Comparison of ENCODE assay signal across 17 mouse cellular contexts in the genomic region with DNA sequence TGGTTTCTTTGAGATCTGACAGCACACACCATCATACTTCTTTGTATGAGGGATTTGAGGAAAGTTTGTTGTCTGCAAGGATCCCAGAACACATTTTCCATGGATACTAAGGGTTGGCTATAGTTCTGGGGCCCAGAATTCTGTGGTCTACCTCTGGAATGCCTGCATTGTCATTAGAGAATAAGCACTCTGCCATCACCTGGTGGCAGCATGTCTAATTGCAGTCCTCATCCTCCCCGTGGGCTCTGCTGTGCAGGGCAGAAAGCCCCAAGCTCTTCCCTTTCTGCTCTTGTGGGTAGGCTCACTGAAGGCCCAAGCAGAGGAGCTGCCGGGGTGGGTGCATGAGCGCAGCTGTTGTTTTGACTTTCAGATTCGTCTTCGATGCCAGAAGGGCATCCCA. TPM values are rescaled to one million over a fixed set of nuclear protein-coding genes. Genes with fewer than 3 reads are reported as not detected.
DNase-seq lines count a peak whose midpoint lies in the region; ATAC-seq and TF ChIP-seq lines count a peak whose summit lies in the region.
"Had no signal": no experiment of that assay in that cellular context is flagged by ENCODE, and none has a peak within 500 bp of the region (broad histone marks: within the 10 kb centered on the region; RNA-seq: fewer than 3 reads in every experiment).

No protein-coding gene starts in this region.

- no peak overlapping the region for H3K4me2 ChIP-seq in kidney, postnatal 0 days (ENCODE audit: low read length)
- H3K4me2 ChIP-seq: embryonic facial prominence, embryonic 15.5 days; heart, embryonic 11.5 days; hindbrain, embryonic 13.5 days; midbrain, embryonic 11.5 days had no signal

- H3K4me3 ChIP-seq in cerebellum, adult 2 months (replicated peaks; ENCODE audit: insufficient read depth, low read depth, low read length): no peak overlapping the region
- H3K4me3 ChIP-seq in kidney, postnatal 0 days (replicated peaks; ENCODE audit: low read depth, low read length): no peak overlapping the region
- H3K4me3 ChIP-seq: embryonic facial prominence, embryonic 15.5 days; hindbrain, embryonic 13.5 days had no signal

- H3K36me3 ChIP-seq in kidney, postnatal 0 days (ENCODE audit: insufficient read depth, low read length): peaks cover 55% of the 10 kb centered on the region

- 72% methylated on average over 5 of the region's 5 CpGs for WGBS in cerebellum, adult 2 months
- WGBS in kidney, postnatal 0 days: 75% methylated on average over 5 of the region's 5 CpGs

- no peak for TF ChIP-seq POLR2A in cerebellum, adult 2 months (IDR thresholded peaks at IDR 0.05; ENCODE audit: borderline replicate concordance, insufficient read depth, low read length)

- H3K4me1 ChIP-seq in cerebellum, adult 2 months (ENCODE audit: control insufficient read depth, insufficient read depth, low read length): no peaks in the 10 kb centered on the region
- no peaks in the 10 kb centered on the region for H3K4me1 ChIP-seq in kidney, postnatal 0 days (replicated peaks; ENCODE audit: insufficient read depth, low read length)
- H3K4me1 ChIP-seq: embryonic facial prominence, embryonic 15.5 days; hindbrain, embryonic 13.5 days had no signal

- peak; percentile 11; the same call in 1 of the 2 replicates for TF ChIP-seq CTCF in cerebellum, adult 2 months (IDR thresholded peaks at IDR 0.05; ENCODE audit: borderline replicate concordance, insufficient read depth, low read depth, low read length)
- peak; percentile 68 for TF ChIP-seq CTCF in kidney, postnatal 0 days (IDR thresholded peaks at IDR 0.05; ENCODE audit: low read depth)

- DNase-seq in cerebellum, adult 2 months: no peak
- DNase-seq in cerebellum, postnatal 14 days: no peak
- peak; percentile 52 for DNase-seq in kidney, postnatal 0 days (ENCODE audit: low spot score)
- DNase-seq in kidney, postnatal 10 days: no peak
- DNase-seq in thymus, postnatal 0 days (ENCODE audit: low spot score): peak; percentile 31
- no peak for DNase-seq in thymus, adult 18-20 months
- no peak for DNase-seq in layer of hippocampus, adult 9-11 months
- DNase-seq: cerebellum, postnatal 36 days; kidney, postnatal 25 days had no signal

- no peak overlapping the region for H3K27ac ChIP-seq in cerebellum, adult 2 months (ENCODE audit: insufficient read depth, low read length)
- no peak overlapping the region for H3K27ac ChIP-seq in kidney, postnatal 0 days
- H3K27ac ChIP-seq: embryonic facial prominence, embryonic 15.5 days; hindbrain, embryonic 13.5 days had no signal

- H3K27me3 ChIP-seq in cerebellum, adult 2 months (ENCODE audit: control insufficient read depth, insufficient read depth, low read length): no peaks in the 10 kb centered on the region
- H3K27me3 ChIP-seq in kidney, postnatal 0 days (ENCODE audit: insufficient read depth, low read length): no peaks in the 10 kb centered on the region
- H3K27me3 ChIP-seq: embryonic facial prominence, embryonic 15.5 days; hindbrain, embryonic 13.5 days had no signal

- H3K9ac ChIP-seq in kidney, postnatal 0 days (ENCODE audit: low read depth, low read length): no peak overlapping the region
- H3K9ac ChIP-seq: embryonic facial prominence, embryonic 15.5 days; hindbrain, embryonic 13.5 days had no signal

- no peak for ATAC-seq in kidney, postnatal 0 days (replicated peaks; ENCODE audit: low FRiP score, low read depth)
- peak; percentile 64 for ATAC-seq in megakaryocyte-erythroid progenitor cell, adult 5-6 weeks (replicated peaks; ENCODE audit: low FRiP score, low TSS enrichment, poor library complexity, severe bottlenecking)

- H3K9me3 ChIP-seq in kidney, postnatal 0 days (replicated peaks; ENCODE audit: low read length): no peaks in the 10 kb centered on the region
- H3K9me3 ChIP-seq: embryonic facial prominence, embryonic 15.5 days; hindbrain, embryonic 13.5 days had no signal

RNA-seq across cellular contexts. Expression of a gene that starts 8.5 kb away (rescaled TPM):
- 5.1 and 5.6 TPM in 2 replicates for polyA plus RNA-seq in cerebellum, adult 2 months (2012; rRNA removed)
- polyA plus RNA-seq in kidney, postnatal 0 days (2015; fragmentation: Nextera tagmentation; extraction: Ambion mirVana): 6.5 and 6.7 TPM in 2 replicates
- polyA plus RNA-seq in thymus, postnatal 0 days (2015; fragmentation: Nextera tagmentation; extraction: Ambion mirVana): 37.9 and 45.8 TPM in 2 replicates
- 1.2 TPM in 1 of 2 replicates, not detected in the other for total RNA-seq in megakaryocyte-erythroid progenitor cell, adult 5-6 weeks (2014; fragmentation: Nextera tagmentation)
- 0.15 TPM in 1 of 2 replicates, not detected in the other for total RNA-seq in megakaryocyte-erythroid progenitor cell, adult 5-6 weeks (2017)

RNA-seq across cellular contexts. Expression of a gene that starts 23.0 kb away (rescaled TPM):
- polyA plus RNA-seq in cerebellum, adult 2 months (2012; rRNA removed): 33.3 and 34.1 TPM in 2 replicates
- 40.6 and 41.1 TPM in 2 replicates for polyA plus RNA-seq in kidney, postnatal 0 days (2015; fragmentation: Nextera tagmentation; extraction: Ambion mirVana)
- 50.1 and 58.2 TPM in 2 replicates for polyA plus RNA-seq in thymus, postnatal 0 days (2015; fragmentation: Nextera tagmentation; extraction: Ambion mirVana)
- 5.9 and 8.0 TPM in 2 replicates for total RNA-seq in megakaryocyte-erythroid progenitor cell, adult 5-6 weeks (2014; fragmentation: Nextera tagmentation)
- 1.8 and 2.2 TPM in 2 replicates for total RNA-seq in megakaryocyte-erythroid progenitor cell, adult 5-6 weeks (2017)

RNA-seq across cellular contexts. Expression of a gene that starts 26.7 kb away (rescaled TPM):
- 0.03 TPM in 1 of 2 replicates, not detected in the other for polyA plus RNA-seq in cerebellum, adult 2 months (2012; rRNA removed)
- polyA plus RNA-seq in kidney, postnatal 0 days (2015; fragmentation: Nextera tagmentation; extraction: Ambion mirVana): 0.09 and 0.11 TPM in 2 replicates
- polyA plus RNA-seq in thymus, postnatal 0 days (2015; fragmentation: Nextera tagmentation; extraction: Ambion mirVana): 2.1 and 2.6 TPM in 2 replicates
- total RNA-seq in megakaryocyte-erythroid progenitor cell, adult 5-6 weeks (2014; fragmentation: Nextera tagmentation): 3.3 and 5.6 TPM in 2 replicates
- 5.3 and 7.2 TPM in 2 replicates for total RNA-seq in megakaryocyte-erythroid progenitor cell, adult 5-6 weeks (2017)
- total RNA-seq: left cerebral cortex, postnatal 14 days had no signal
- polyA plus RNA-seq: midbrain, embryonic 11.5 days; neural tube, embryonic 11.5 days had no signal

RNA-seq across cellular contexts. Expression of a gene that starts 47.8 kb away (rescaled TPM):
- 0.15 and 0.41 TPM in 2 replicates for polyA plus RNA-seq in cerebellum, adult 2 months (2012; rRNA removed)
- 0.11 and 0.24 TPM in 2 replicates for polyA plus RNA-seq in kidney, postnatal 0 days (2015; fragmentation: Nextera tagmentation; extraction: Ambion mirVana)
- polyA plus RNA-seq in thymus, postnatal 0 days (2015; fragmentation: Nextera tagmentation; extraction: Ambion mirVana): 0.49 and 0.65 TPM in 2 replicates
- not detected in 2 replicates for total RNA-seq in megakaryocyte-erythroid progenitor cell, adult 5-6 weeks (2014; fragmentation: Nextera tagmentation)
- total RNA-seq in megakaryocyte-erythroid progenitor cell, adult 5-6 weeks (2017): 0.30 and 0.33 TPM in 2 replicates
- polyA plus RNA-seq: liver, embryonic 16.5 days; midbrain, embryonic 11.5 days; neural tube, embryonic 11.5 days had no signal

RNA-seq across cellular contexts. Expression of a gene that starts 49.4 kb away (rescaled TPM):
- 50.0 and 54.3 TPM in 2 replicates for polyA plus RNA-seq in cerebellum, adult 2 months (2012; rRNA removed)
- polyA plus RNA-seq in kidney, postnatal 0 days (2015; fragmentation: Nextera tagmentation; extraction: Ambion mirVana): 31.2 and 31.3 TPM in 2 replicates
- 35.4 and 42.0 TPM in 2 replicates for polyA plus RNA-seq in thymus, postnatal 0 days (2015; fragmentation: Nextera tagmentation; extraction: Ambion mirVana)
- total RNA-seq in megakaryocyte-erythroid progenitor cell, adult 5-6 weeks (2014; fragmentation: Nextera tagmentation): 74.9 and 93.2 TPM in 2 replicates
- total RNA-seq in megakaryocyte-erythroid progenitor cell, adult 5-6 weeks (2017): 42.5 and 64.9 TPM in 2 replicates

Comparison
In these comparisons a context has a peak if more than half of its experiments do, and no peak if none do; other contexts are left out.
1. DNase-seq: peak in kidney, postnatal 0 days (single experiment) and thymus, postnatal 0 days (single experiment); none in cerebellum, adult 2 months (0 of 2), cerebellum, postnatal 14 days (0 of 2), kidney, postnatal 10 days (single experiment), thymus, adult 18-20 months (0 of 2) and layer of hippocampus, adult 9-11 months (single experiment).